29 mouse cellular contexts compared by ENCODE assay signal in the genomic region with DNA sequence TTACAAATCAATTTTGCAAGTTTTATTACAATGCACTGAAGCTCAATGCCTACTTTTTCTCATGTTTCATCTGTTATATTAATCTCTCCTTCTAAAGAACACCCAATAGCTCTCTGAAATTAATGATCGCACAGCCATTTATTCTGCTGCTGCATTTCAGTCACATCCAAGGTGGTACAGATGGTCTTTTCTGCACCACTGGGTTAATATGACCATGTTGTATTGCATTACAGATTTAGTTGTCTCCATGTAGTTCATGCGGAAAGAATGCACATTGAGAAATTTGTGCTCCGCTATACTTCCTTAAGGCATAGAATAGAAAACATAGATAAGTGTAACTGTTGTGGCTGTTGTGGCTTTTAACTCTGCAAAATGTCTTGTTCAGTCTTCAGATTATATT.
DNase-seq lines count a peak whose midpoint lies in the region; ATAC-seq lines count a peak whose summit lies in the region.
"Had no signal": no experiment of that assay in that cellular context is flagged by ENCODE, and none has a peak within 500 bp of the region (broad histone marks: within the 10 kb centered on the region; RNA-seq: fewer than 3 reads in every experiment).

No protein-coding gene starts in this region.

- peak; percentile 76; the same call in 1 of the 2 replicates for ATAC-seq in hindbrain, embryonic 16.5 days
- ATAC-seq in hindbrain, embryonic 11.5 days (ENCODE audit: low FRiP score), result no peak
- ATAC-seq in neural tube, embryonic 13.5 days (ENCODE audit: low read depth), result 0 out of 2 replicates have a peak, but pooled peaks have one; percentile 40
- ATAC-seq in neural tube, embryonic 15.5 days (ENCODE audit: low FRiP score), result no peak
- ATAC-seq: intestine, embryonic 16.5 days; lung, postnatal 0 days; Patski had no signal

- no peaks in the 10 kb centered on the region for H3K4me1 ChIP-seq in hindbrain, embryonic 16.5 days (ENCODE audit: control insufficient read depth, insufficient read depth, low read depth, low read length)
- no peaks in the 10 kb centered on the region for H3K4me1 ChIP-seq in hindbrain, embryonic 11.5 days (replicated peaks; ENCODE audit: control insufficient read depth, insufficient read depth, low read length)
- H3K4me1 ChIP-seq in neural tube, embryonic 13.5 days (replicated peaks), result no peaks in the 10 kb centered on the region
- no peaks in the 10 kb centered on the region for H3K4me1 ChIP-seq in neural tube, embryonic 15.5 days
- H3K4me1 ChIP-seq: embryonic facial prominence, embryonic 15.5 days; forebrain, embryonic 12.5 days; limb, embryonic 10.5 days; limb, embryonic 15.5 days; liver, embryonic 13.5 days; megakaryocyte, embryonic 14.5 days; midbrain, embryonic 12.5 days; neural tube, embryonic 12.5 days; stomach, embryonic 15.5 days had no signal

- H3K36me3 ChIP-seq in hindbrain, embryonic 16.5 days (ENCODE audit: control insufficient read depth, insufficient read depth, low read length), result no peaks in the 10 kb centered on the region
- H3K36me3 ChIP-seq in hindbrain, embryonic 11.5 days (ENCODE audit: control insufficient read depth, insufficient read depth, low read length), result no peaks in the 10 kb centered on the region
- no peaks in the 10 kb centered on the region for H3K36me3 ChIP-seq in neural tube, embryonic 13.5 days
- H3K36me3 ChIP-seq in neural tube, embryonic 15.5 days, result no peaks in the 10 kb centered on the region
- H3K36me3 ChIP-seq: embryonic facial prominence, embryonic 15.5 days; forebrain, embryonic 12.5 days; limb, embryonic 10.5 days; limb, embryonic 15.5 days; liver, embryonic 13.5 days; midbrain, embryonic 12.5 days; neural tube, embryonic 12.5 days; stomach, embryonic 15.5 days had no signal

- H3K27ac ChIP-seq in hindbrain, embryonic 16.5 days (ENCODE audit: low read depth, low read length), result no peak overlapping the region
- no peak overlapping the region for H3K27ac ChIP-seq in hindbrain, embryonic 11.5 days (ENCODE audit: low read depth, low read length)
- no peak overlapping the region for H3K27ac ChIP-seq in neural tube, embryonic 13.5 days (replicated peaks)
- H3K27ac ChIP-seq in neural tube, embryonic 15.5 days (replicated peaks), result no peak overlapping the region
- H3K27ac ChIP-seq: embryonic facial prominence, embryonic 15.5 days; forebrain, embryonic 12.5 days; kidney, postnatal 0 days; limb, embryonic 10.5 days; limb, embryonic 15.5 days; liver, embryonic 13.5 days; midbrain, embryonic 12.5 days; neural tube, embryonic 12.5 days; stomach, embryonic 15.5 days had no signal

- WGBS in hindbrain, embryonic 16.5 days, result 70% methylated on average over 3 of the region's 3 CpGs
- 84% methylated on average over 3 of the region's 3 CpGs for WGBS in hindbrain, embryonic 11.5 days
- 83% methylated on average over 3 of the region's 3 CpGs for WGBS in neural tube, embryonic 13.5 days
- 61% methylated on average over 3 of the region's 3 CpGs for WGBS in neural tube, embryonic 15.5 days

- no peak overlapping the region for H3K4me3 ChIP-seq in hindbrain, embryonic 16.5 days (ENCODE audit: low read length)
- H3K4me3 ChIP-seq in hindbrain, embryonic 11.5 days (ENCODE audit: low read depth, low read length), result no peak overlapping the region
- no peak overlapping the region for H3K4me3 ChIP-seq in neural tube, embryonic 13.5 days
- H3K4me3 ChIP-seq in neural tube, embryonic 15.5 days (replicated peaks), result no peak overlapping the region
- H3K4me3 ChIP-seq: embryonic facial prominence, embryonic 15.5 days; forebrain, embryonic 12.5 days; limb, embryonic 10.5 days; limb, embryonic 15.5 days; liver, embryonic 13.5 days; megakaryocyte, embryonic 14.5 days; midbrain, embryonic 12.5 days; neural tube, embryonic 12.5 days; stomach, embryonic 15.5 days had no signal

- DNase-seq in cerebellum, postnatal 25 days, result peak; percentile 7 to 17
- DNase-seq in cerebellum, adult 18-20 months, result no peak
- no peak for DNase-seq in hindbrain, embryonic 11.5 days (ENCODE audit: low spot score)
- DNase-seq in spleen, postnatal 10 days (ENCODE audit: low spot score in 2 of 2), result no peak
- DNase-seq: adrenal gland, postnatal 14 days; cerebellum, adult 11-12 months; gastrocnemius, postnatal 14 days; heart, postnatal 14 days; kidney, adult 8-10 months; kidney, postnatal 4 days; liver, embryonic 13.5 days; lung, adult 18-20 months; lung, postnatal 4 days; right cerebral cortex, postnatal 14 days had no signal

- H3K9ac ChIP-seq in hindbrain, embryonic 16.5 days (ENCODE audit: low read depth, low read length), result no peak overlapping the region
- no peak overlapping the region for H3K9ac ChIP-seq in hindbrain, embryonic 11.5 days (ENCODE audit: low read depth, low read length)
- H3K9ac ChIP-seq in neural tube, embryonic 13.5 days, result no peak overlapping the region
- no peak overlapping the region for H3K9ac ChIP-seq in neural tube, embryonic 15.5 days (replicated peaks)
- H3K9ac ChIP-seq: embryonic facial prominence, embryonic 15.5 days; forebrain, embryonic 12.5 days; limb, embryonic 15.5 days; liver, embryonic 13.5 days; midbrain, embryonic 12.5 days; neural tube, embryonic 12.5 days; stomach, embryonic 15.5 days had no signal

- no peak overlapping the region for H3K4me2 ChIP-seq in hindbrain, embryonic 16.5 days (ENCODE audit: low read length)
- no peak overlapping the region for H3K4me2 ChIP-seq in hindbrain, embryonic 11.5 days (replicated peaks; ENCODE audit: low read depth, low read length)
- H3K4me2 ChIP-seq in neural tube, embryonic 13.5 days, result no peak overlapping the region
- H3K4me2 ChIP-seq in neural tube, embryonic 15.5 days, result no peak overlapping the region
- H3K4me2 ChIP-seq: embryonic facial prominence, embryonic 15.5 days; forebrain, embryonic 12.5 days; limb, embryonic 15.5 days; liver, embryonic 13.5 days; midbrain, embryonic 12.5 days; neural tube, embryonic 12.5 days; stomach, embryonic 15.5 days had no signal

- H3K9me3 ChIP-seq in hindbrain, embryonic 16.5 days (ENCODE audit: control insufficient read depth, low read length), result no peaks in the 10 kb centered on the region
- H3K9me3 ChIP-seq in hindbrain, embryonic 11.5 days (ENCODE audit: control insufficient read depth, low read length), result no peaks in the 10 kb centered on the region
- no peaks in the 10 kb centered on the region for H3K9me3 ChIP-seq in neural tube, embryonic 13.5 days
- H3K9me3 ChIP-seq in neural tube, embryonic 15.5 days (replicated peaks), result no peaks in the 10 kb centered on the region
- H3K9me3 ChIP-seq: embryonic facial prominence, embryonic 15.5 days; forebrain, embryonic 12.5 days; limb, embryonic 10.5 days; limb, embryonic 15.5 days; liver, embryonic 13.5 days; megakaryocyte, embryonic 14.5 days; midbrain, embryonic 12.5 days; neural tube, embryonic 12.5 days; stomach, embryonic 15.5 days had no signal

- H3K27me3 ChIP-seq in hindbrain, embryonic 16.5 days (replicated peaks; ENCODE audit: control insufficient read depth, insufficient read depth, low read length), result no peaks in the 10 kb centered on the region
- no peaks in the 10 kb centered on the region for H3K27me3 ChIP-seq in hindbrain, embryonic 11.5 days (ENCODE audit: control insufficient read depth, insufficient read depth, low read length)
- H3K27me3 ChIP-seq in neural tube, embryonic 13.5 days, result no peaks in the 10 kb centered on the region
- no peaks in the 10 kb centered on the region for H3K27me3 ChIP-seq in neural tube, embryonic 15.5 days (replicated peaks)
- H3K27me3 ChIP-seq: embryonic facial prominence, embryonic 15.5 days; forebrain, embryonic 12.5 days; limb, embryonic 15.5 days; liver, embryonic 13.5 days; megakaryocyte, embryonic 14.5 days; midbrain, embryonic 12.5 days; neural tube, embryonic 12.5 days; Patski; stomach, embryonic 15.5 days had no signal

Comparison
In these comparisons a context has a peak if more than half of its experiments do, and no peak if none do; other contexts are left out.
1. DNase-seq: peak in cerebellum, postnatal 25 days (2 of 2); none in cerebellum, adult 18-20 months (0 of 2), hindbrain, embryonic 11.5 days (single experiment) and spleen, postnatal 10 days (0 of 2).
2. ATAC-seq: peak in hindbrain, embryonic 16.5 days (single experiment) and neural tube, embryonic 13.5 days (single experiment); none in hindbrain, embryonic 11.5 days (single experiment) and neural tube, embryonic 15.5 days (single experiment).